Mouse (Mus musculus) ES-E14 (cell line): ENCODE data around the gene Cbl.

Source experiments
- CHD2 ChIP-seq: IDR thresholded peaks from 2 replicates; pipeline ENCODE4 v1.6.1; 2014; ENCODE audit warnings: mild to moderate bottlenecking, low read depth, low read length, inconsistent platforms
- HCFC1 ChIP-seq: IDR thresholded peaks from 2 replicates; pipeline ENCODE4 v1.6.1; 2012; ENCODE audit warnings: low read length, inconsistent platforms, borderline replicate concordance; ENCODE audit not compliant: insufficient read depth
- MAFK ChIP-seq: IDR thresholded peaks from 2 replicates; pipeline ENCODE4 v1.6.1; 2014; ENCODE audit warnings: mild to moderate bottlenecking, low read depth, low read length, inconsistent platforms; ENCODE audit not compliant: insufficient read depth
- ZC3H11A ChIP-seq: IDR thresholded peaks from 2 replicates; pipeline ENCODE4 v1.6.1; 2012; ENCODE audit warnings: low read depth, mild to moderate bottlenecking, inconsistent platforms, low read length, borderline replicate concordance
- ZNF384 ChIP-seq: IDR thresholded peaks from 2 replicates; pipeline ENCODE4 v1.6.1; 2012; ENCODE audit warnings: low read depth, low read length, inconsistent platforms

DNA sequence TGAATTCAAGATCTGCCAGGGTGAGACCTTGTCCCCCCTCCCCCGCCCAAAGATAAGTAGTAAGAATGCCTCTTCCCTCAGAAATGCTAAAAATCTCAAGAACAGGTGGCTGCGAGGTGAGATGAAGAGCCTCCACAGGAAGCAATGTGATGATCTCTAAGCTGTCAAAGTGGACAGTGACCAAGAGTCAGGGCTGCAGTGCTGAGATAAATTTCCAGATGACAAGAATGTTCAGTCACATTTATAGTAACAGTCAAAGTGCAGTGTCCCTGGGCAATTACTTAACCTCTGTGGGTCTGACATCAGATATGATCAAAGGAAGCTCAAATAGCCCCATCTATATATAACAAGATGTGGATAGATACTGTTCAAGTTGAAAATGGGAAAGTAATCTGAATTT is 56.4 kb downstream of the Cbl start:
- TF ChIP-seq ZNF384 (no peak), ZC3H11A (no peak), CHD2 (no peak), MAFK (no peak), HCFC1 (no peak)
